Mouse (Mus musculus) liver, embryonic 15.5 days (tissue): ENCODE results near the gene Olfr700. TPM values are rescaled to one million over a fixed set of nuclear protein-coding genes. Genes with fewer than 3 reads are reported as not detected.
"Not testable (repeated sequence)": the region's sequence is repeated elsewhere in the genome, so short reads cannot be mapped to it uniquely, and the experiment has no call there.

Source experiments
- ATAC-seq: fragments of 200-750 bp; cut with Nextera tagmentation; 2 replicates; pipeline ENCODE4 v1.8.0; 2017; ENCODE audit warnings: moderate number of reproducible peaks, mild to moderate bottlenecking, moderate library complexity; ENCODE audit not compliant: insufficient read depth
- H3K27ac ChIP-seq: fragments of 300-500 bp; sonication (generic); replicated peaks from 2 replicates; pipeline ENCODE4 v1.5.1; 2015; ENCODE audit warnings: mild to moderate bottlenecking, inconsistent platforms
- H3K27me3 ChIP-seq: fragments of 300-500 bp; sonication (generic); 2 replicates; pipeline ENCODE4 v1.6.1; 2015; ENCODE audit warnings: mild to moderate bottlenecking, inconsistent platforms
- H3K36me3 ChIP-seq: fragments of 300-500 bp; sonication (generic); replicated peaks from 2 replicates; pipeline ENCODE4 v1.6.1; 2015; ENCODE audit warnings: moderate library complexity, mild to moderate bottlenecking, inconsistent platforms
- H3K4me1 ChIP-seq: fragments of 300-500 bp; sonication (generic); replicated peaks from 2 replicates; pipeline ENCODE4 v1.6.1; 2015; ENCODE audit warnings: inconsistent platforms
- H3K4me2 ChIP-seq: fragments of 300-500 bp; sonication (generic); 2 replicates; pipeline ENCODE4 v1.6.1; 2015; ENCODE audit warnings: moderate library complexity, mild to moderate bottlenecking, inconsistent platforms
- H3K4me3 ChIP-seq: fragments of 300-500 bp; sonication (generic); replicated peaks from 2 replicates; pipeline ENCODE4 v1.5.1; 2015; ENCODE audit warnings: mild to moderate bottlenecking, inconsistent platforms
- H3K9ac ChIP-seq: fragments of 300-500 bp; sonication (generic); 2 replicates; pipeline ENCODE4 v1.6.1; 2015; ENCODE audit warnings: moderate library complexity, mild to moderate bottlenecking, inconsistent platforms
- H3K9me3 ChIP-seq: fragments of 300-500 bp; sonication (generic); replicated peaks from 2 replicates; pipeline ENCODE4 v1.6.1; 2016; ENCODE audit warnings: inconsistent platforms
- WGBS: fragments of 180-500 bp; shearing (Covaris S2); methylation state at CpG from one replicate; pipeline ENCODE4 v1.1.7; 2015; ENCODE audit warnings: mixed read lengths; ENCODE audit not compliant: insufficient replicate concordance; 5-methylcytosine and 5-hydroxymethylcytosine counted together
- polyA plus RNA-seq: library from polyadenylated mRNA; unstranded; fragments of >200 nt; fragmentation: Nextera tagmentation; extraction: Ambion mirVana; gene quantifications from 2 replicates; pipeline ENCODE4 v1.2.1, GENCODE M21; 2015

The Olfr700 gene
- polyA plus RNA-seq = not detected in 2 replicates

DNA sequence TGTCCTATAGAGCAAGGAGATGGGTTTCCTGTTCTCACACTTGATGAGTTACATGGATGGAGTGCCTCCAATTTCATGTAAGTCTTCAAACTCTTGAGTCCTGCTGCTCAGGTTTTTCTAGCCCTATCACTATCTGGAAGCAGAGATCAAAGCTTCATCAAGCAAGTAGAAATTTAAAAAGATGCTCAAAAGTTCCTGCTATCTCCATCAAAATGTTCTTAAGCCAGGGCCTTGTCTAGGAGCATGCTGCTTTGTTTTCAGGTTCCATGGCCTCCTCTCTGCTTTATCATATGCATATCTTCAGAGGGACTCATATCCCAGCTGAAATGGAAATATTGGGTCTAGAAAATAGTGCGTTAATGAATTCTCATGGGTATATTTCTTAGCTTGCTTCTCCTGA is at the start of gene Olfr700:
Gene Olfr700 (minus strand): TSS at position 101 of the 400 bp plus-strand sequence.
- no peak for ATAC-seq
- H3K9ac ChIP-seq = no peak within 1 kb of the TSS
- no peak within 1 kb of the TSS for H3K27ac ChIP-seq
- no peaks in the 10 kb centered on the region for H3K27me3 ChIP-seq
- no peak within 1 kb of the TSS for H3K4me2 ChIP-seq
- H3K36me3 ChIP-seq = no peaks in the 10 kb centered on the region
- H3K9me3 ChIP-seq = no peaks in the 10 kb centered on the region
- no peak within 1 kb of the TSS for H3K4me3 ChIP-seq
- no peaks in the 10 kb centered on the region for H3K4me1 ChIP-seq
- 70% methylated on average over 1 of the region's 1 CpGs for WGBS

DNA sequence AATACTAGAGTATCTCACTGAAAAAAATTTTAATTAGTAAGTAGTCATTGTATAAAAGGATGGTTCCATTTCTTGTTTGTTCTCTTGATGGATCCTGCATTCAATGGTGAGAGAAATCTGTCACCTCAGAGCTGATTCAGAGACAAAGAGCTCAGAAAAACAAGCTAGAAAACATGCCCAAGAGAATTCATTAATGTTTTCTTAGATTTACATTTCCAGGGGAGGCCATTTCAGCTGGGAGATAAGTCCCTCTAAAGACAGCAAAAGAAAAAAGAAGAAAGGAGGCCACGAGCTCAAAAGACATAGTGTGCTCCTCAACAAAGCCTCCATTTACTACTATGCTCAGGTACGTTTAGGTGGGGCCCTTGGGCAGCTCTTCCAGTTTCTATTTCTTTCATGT is 34.4 kb upstream of the Olfr700 start, which contains the start of gene Olfr703:
Gene Olfr703 (plus strand): TSS at position 301 of the 400 bp plus-strand sequence.
- H3K9ac ChIP-seq = no peak within 1 kb of the TSS
- WGBS = 44% methylated on average over 2 of the region's 2 CpGs

DNA sequence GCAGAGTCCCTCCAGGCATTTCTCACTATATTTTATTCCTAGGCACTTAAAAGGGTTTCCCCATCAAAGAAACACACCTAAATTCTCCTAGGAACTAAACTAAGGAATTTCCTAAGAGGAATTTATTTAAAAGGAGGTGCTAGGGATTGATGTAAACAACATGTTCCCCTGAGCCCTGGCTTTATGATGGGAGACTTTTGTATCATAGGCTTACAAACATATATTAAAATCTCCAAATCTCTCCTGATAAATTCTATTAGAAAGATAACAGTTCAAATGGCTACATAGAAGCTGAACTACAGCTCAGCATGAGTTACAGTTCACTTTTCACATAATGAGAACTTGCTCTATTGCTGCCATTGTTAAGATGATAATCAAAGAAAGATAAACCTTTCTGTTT is 25.2 kb upstream of the Olfr700 start, which contains the start of gene Olfr702:
Gene Olfr702 (minus strand): TSS at position 101 of the 400 bp plus-strand sequence.
- Histone ChIP-seq H3K4me1 (no peaks in the 10 kb centered on the region), H3K4me2 (no peak within 1 kb of the TSS), H3K27me3 (no peaks in the 10 kb centered on the region), H3K36me3 (no peaks in the 10 kb centered on the region), H3K27ac (no peak within 1 kb of the TSS), H3K9me3 (no peaks in the 10 kb centered on the region), H3K4me3 (no peak within 1 kb of the TSS), H3K9ac (no peak within 1 kb of the TSS)
- no peak for ATAC-seq

More for the DNA sequence above, 34.4 kb upstream of the Olfr700 start, which contains the start of gene Olfr703:
- Histone ChIP-seq H3K4me2 (no peak within 1 kb of the TSS), H3K27me3 (no peaks in the 10 kb centered on the region), H3K27ac (no peak within 1 kb of the TSS), H3K36me3 (no peaks in the 10 kb centered on the region), H3K9me3 (no peaks in the 10 kb centered on the region), H3K4me3 (no peak within 1 kb of the TSS), H3K4me1 (no peaks in the 10 kb centered on the region)
- ATAC-seq = no peak

DNA sequence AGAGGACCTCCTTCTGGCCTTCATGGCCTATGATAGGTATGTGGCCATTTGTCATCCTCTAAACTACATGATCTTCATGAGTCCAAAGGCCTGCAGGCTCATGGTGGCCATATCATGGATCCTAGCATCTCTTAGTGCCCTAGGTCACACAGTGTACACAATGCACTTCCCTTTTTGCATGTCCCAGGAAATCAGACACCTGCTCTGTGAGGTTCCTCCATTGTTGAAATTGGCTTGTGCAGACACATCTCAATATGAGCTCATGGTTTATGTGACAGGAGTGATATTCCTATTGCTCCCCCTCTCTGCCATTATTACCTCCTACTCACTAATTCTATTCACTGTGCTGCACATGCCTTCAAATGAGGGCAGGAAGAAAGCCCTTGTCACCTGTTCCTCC is 9.8 kb upstream of the Olfr700 start:
- H3K4me3 ChIP-seq = no peak overlapping the region
- no peak for ATAC-seq

DNA sequence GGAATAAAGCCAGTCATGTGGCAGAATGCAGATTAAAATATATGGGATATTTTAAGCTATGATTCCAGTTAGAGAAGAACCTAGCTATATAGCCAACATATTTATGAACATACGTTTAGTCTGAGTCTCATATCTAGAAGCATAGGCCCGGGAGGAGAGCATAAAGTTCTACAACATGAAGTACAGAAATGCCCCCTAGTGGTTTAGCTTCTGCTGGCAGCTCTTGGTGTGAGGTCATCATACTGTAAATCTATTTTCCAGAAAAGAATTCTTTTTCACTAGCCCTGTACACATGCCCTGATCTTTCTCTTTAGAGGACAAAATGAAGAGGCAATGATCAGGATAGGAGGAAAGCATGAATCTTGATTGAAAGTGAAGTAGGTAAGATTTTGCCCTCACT is 7.1 kb upstream of the Olfr700 start:
- WGBS = 16% methylated on average over 2 of the region's 2 CpGs
- Histone ChIP-seq H3K4me1 (no peaks in the 10 kb centered on the region), H3K36me3 (no peaks in the 10 kb centered on the region), H3K27ac (no peak overlapping the region), H3K4me3 (no peak overlapping the region), H3K9ac (no peak overlapping the region), H3K4me2 (no peak overlapping the region), H3K9me3 (no peaks in the 10 kb centered on the region), H3K27me3 (no peaks in the 10 kb centered on the region)
- no peak for ATAC-seq

More for the DNA sequence above, 9.8 kb upstream of the Olfr700 start:
- Histone ChIP-seq H3K27me3 (no peaks in the 10 kb centered on the region), H3K9me3 (no peaks in the 10 kb centered on the region), H3K27ac (no peak overlapping the region), H3K4me1 (no peaks in the 10 kb centered on the region), H3K4me2 (no peak overlapping the region), H3K9ac (no peak overlapping the region), H3K36me3 (no peaks in the 10 kb centered on the region)

DNA sequence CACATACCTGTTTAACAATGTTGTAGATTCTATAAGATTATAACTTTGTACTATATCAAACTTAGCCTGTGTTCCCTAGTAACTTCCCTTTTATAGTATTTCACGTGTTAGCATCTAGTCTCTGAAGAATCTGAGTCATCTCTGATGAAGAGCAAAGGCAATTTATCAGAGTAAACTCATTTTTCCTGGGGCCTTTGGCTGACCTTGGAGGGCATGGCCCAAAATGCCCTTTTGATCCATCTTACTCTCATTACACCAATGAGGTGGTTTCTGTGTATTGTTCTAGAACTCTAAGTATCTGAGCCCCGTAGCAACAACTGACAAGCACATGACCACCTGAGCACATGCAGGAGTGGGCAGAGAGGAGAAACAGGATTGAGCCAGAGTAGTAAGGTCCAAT is 5.2 kb upstream of the Olfr700 start, which contains the start of gene Olfr701:
Gene Olfr701 (plus strand): TSS at position 301 of the 400 bp plus-strand sequence.
- Histone ChIP-seq H3K27ac (no peak within 1 kb of the TSS), H3K4me3 (no peak within 1 kb of the TSS), H3K27me3 (no peaks in the 10 kb centered on the region), H3K36me3 (no peaks in the 10 kb centered on the region), H3K9ac (no peak within 1 kb of the TSS), H3K4me2 (no peak within 1 kb of the TSS), H3K4me1 (no peaks in the 10 kb centered on the region), H3K9me3 (no peaks in the 10 kb centered on the region)
- ATAC-seq = no peak
- 43% methylated on average over 2 of the region's 2 CpGs for WGBS

DNA sequence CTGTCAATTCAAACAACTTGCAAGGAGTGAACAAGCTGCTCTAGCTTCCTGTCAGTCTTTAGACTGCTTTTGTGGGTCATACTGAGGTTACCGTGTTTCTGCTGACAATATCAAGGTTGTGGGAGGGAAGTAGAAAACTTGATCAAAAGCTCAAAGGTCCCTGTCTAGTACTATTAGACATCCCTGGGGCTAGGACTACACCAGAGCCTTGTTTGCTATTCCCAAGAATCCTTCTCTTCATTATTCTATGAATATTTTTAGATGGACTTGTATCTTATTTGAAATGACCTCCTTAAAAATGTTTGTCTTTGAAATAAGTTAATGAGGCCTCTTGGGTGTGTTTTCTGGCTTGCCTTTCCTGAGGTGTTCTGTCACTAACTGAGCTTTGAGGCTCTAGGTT is 15.5 kb downstream of the Olfr700 start, which contains the start of gene Olfr699:
Gene Olfr699 (minus strand): TSS at position 101 of the 400 bp plus-strand sequence.
- Histone ChIP-seq H3K9me3 (no peaks in the 10 kb centered on the region), H3K27ac (no peak within 1 kb of the TSS), H3K4me2 (no peak within 1 kb of the TSS), H3K27me3 (no peaks in the 10 kb centered on the region), H3K4me3 (no peak within 1 kb of the TSS), H3K36me3 (no peaks in the 10 kb centered on the region), H3K4me1 (no peaks in the 10 kb centered on the region), H3K9ac (no peak within 1 kb of the TSS)
- ATAC-seq = no peak
- 54% methylated on average over 1 of the region's 1 CpGs for WGBS

DNA sequence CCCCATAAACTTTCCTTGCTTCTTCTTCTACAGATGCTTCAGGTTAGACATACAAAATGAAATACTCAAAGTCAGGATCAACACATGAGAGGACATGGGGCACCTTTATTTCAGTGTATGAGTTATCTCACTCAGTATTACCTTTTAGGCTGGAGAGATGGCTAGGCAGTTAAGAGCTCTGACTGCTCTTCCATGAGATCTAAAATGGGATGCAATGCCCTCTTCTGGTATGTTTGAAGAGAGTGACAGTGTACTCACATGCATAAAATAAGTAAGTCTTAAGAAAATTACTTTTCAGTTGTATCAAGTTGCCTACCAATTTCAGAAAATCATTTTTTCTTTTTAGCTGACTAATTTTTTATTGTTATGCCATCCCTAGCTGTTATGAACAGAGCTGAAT is 20.3 kb downstream of the Olfr700 start:
- no peaks in the 10 kb centered on the region for H3K4me1 ChIP-seq
- H3K27ac ChIP-seq = no peak overlapping the region
- H3K4me2 ChIP-seq = no peak overlapping the region
- no peaks in the 10 kb centered on the region for H3K36me3 ChIP-seq
- H3K4me3 ChIP-seq = no peak overlapping the region
- no peaks in the 10 kb centered on the region for H3K27me3 ChIP-seq
- no peak for ATAC-seq
- H3K9me3 ChIP-seq = no peaks in the 10 kb centered on the region
- H3K9ac ChIP-seq = no peak overlapping the region

DNA sequence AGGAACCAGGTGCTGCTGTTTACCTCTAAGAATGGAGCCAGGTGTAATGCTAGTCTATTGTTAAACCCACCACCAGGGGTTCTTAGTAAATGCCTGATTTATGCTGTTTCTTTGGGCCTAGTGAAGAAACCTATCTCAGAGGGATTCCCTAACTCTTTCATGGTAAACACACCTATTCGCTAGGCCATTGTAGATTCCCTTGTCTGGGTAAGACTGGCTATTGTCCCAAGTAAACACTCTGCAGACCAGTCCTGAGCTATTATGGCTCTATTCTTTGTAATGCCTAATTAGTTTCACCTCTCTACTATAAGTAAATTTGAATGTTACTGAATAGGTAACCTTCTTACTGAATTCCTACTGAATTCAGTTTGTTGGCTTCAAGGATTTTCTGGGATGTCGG is 47.6 kb downstream of the Olfr700 start:
- not testable (repeated sequence) for H3K27ac ChIP-seq, H3K4me2 ChIP-seq, H3K36me3 ChIP-seq, H3K4me3 ChIP-seq, H3K9ac ChIP-seq, H3K4me1 ChIP-seq, ATAC-seq, H3K9me3 ChIP-seq, H3K27me3 ChIP-seq
- 78% methylated on average over 2 of the region's 2 CpGs for WGBS

DNA sequence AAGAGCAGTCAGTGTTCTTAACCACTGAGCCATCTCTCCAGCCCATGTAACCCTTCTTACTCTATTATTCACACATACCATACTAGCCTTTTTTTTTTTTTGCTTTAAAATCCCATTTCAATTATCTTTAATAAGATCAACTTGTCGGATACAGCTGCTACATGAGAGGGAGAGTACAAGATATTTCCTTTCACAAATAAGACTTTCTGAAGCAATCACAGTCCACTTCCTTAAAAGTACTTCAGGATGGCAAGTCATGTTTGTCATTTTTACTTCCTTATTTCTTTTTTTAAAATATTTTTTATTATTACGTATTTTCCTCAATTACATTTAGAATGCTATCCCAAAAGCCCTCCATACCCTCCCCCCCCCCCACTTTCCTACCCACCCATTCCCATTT is 49.8 kb downstream of the Olfr700 start:
- 54% methylated on average over 2 of the region's 2 CpGs for WGBS
- no peak overlapping the region for H3K4me3 ChIP-seq
- ATAC-seq = no peak

More for the DNA sequence above, 49.8 kb downstream of the Olfr700 start:
- Histone ChIP-seq H3K9me3 (no peaks in the 10 kb centered on the region), H3K27me3 (no peaks in the 10 kb centered on the region), H3K4me1 (no peaks in the 10 kb centered on the region), H3K4me2 (no peak overlapping the region), H3K36me3 (no peaks in the 10 kb centered on the region), H3K27ac (no peak overlapping the region), H3K9ac (no peak overlapping the region)
